Mouse (Mus musculus): ENCODE results near the gene Ndufaf3. TPM values are rescaled to one million over a fixed set of nuclear protein-coding genes. Genes with fewer than 3 reads are reported as not detected.

The Ndufaf3 gene
- total and polyA plus RNA-seq, 3 experiments: 60.7 to 88.1 (median 61.9) TPM

GRCm38 (mm10) chr9:108564131-108564530 is 3.1 kb downstream of the Ndufaf3 start:
- intact Hi-C loops (cut with DNase I): no loop called here
- 69% methylated on average over 7 of the region's 7 CpGs for WGBS
- Histone ChIP-seq H3K4me3 (no peak overlapping the region), H3K9ac (ENCODE audit: low read depth, low read length) (no peak overlapping the region), H3K27me3 (ENCODE audit: control insufficient read depth, insufficient read depth, low read length) (no peaks in the 10 kb centered on the region), H3K36me3 (ENCODE audit: control insufficient read depth, insufficient read depth, low read length) (no peaks in the 10 kb centered on the region), H3K27ac (no peak overlapping the region), H3K4me1 (ENCODE audit: control insufficient read depth, insufficient read depth, low read length) (peaks cover 7% of the 10 kb centered on the region), H3K79me2 (replicated peaks; ENCODE audit: control insufficient read depth, insufficient read depth, low read length) (no peaks in the 10 kb centered on the region)
- TF ChIP-seq EP300 (IDR thresholded peaks at IDR 0.05; ENCODE audit: insufficient read depth, low read depth, low read length) (no peak), CTCF (IDR thresholded peaks at IDR 0.05) (no peak), POLR2A (IDR thresholded peaks at IDR 0.05; ENCODE audit: insufficient read depth, low read depth, low read length) (0 out of 2 replicates have a peak, but pooled peaks have one; percentile 8)
- no peak for DNase-seq

GRCm38 (mm10) chr9:108563671-108564070 is 3.6 kb downstream of the Ndufaf3 start:
- Histone ChIP-seq H3K4me3 (no peak overlapping the region), H3K27ac (no peak overlapping the region), H3K4me1 (ENCODE audit: control insufficient read depth, insufficient read depth, low read length) (peaks cover 7% of the 10 kb centered on the region), H3K9ac (ENCODE audit: low read depth, low read length) (no peak overlapping the region), H3K27me3 (ENCODE audit: control insufficient read depth, insufficient read depth, low read length) (no peaks in the 10 kb centered on the region), H3K36me3 (ENCODE audit: control insufficient read depth, insufficient read depth, low read length) (no peaks in the 10 kb centered on the region), H3K79me2 (replicated peaks; ENCODE audit: control insufficient read depth, insufficient read depth, low read length) (no peaks in the 10 kb centered on the region)
- DNase-seq: no peak
- intact Hi-C loops (cut with DNase I): no loop called here
- WGBS: 78% methylated on average over 8 of the region's 8 CpGs
- TF ChIP-seq CTCF (IDR thresholded peaks at IDR 0.05) (no peak), EP300 (IDR thresholded peaks at IDR 0.05; ENCODE audit: insufficient read depth, low read depth, low read length) (no peak), POLR2A (IDR thresholded peaks at IDR 0.05; ENCODE audit: insufficient read depth, low read depth, low read length) (no peak)

GRCm38 (mm10) chr9:108560227-108560841 is 6.9 kb downstream of the Ndufaf3 start, which contains the start of gene Impdh2:
TSS of gene Impdh2 (plus strand) at chr9:108560286.
- TF ChIP-seq CTCF (IDR thresholded peaks at IDR 0.05): 0 out of 2 replicates have a peak, but pooled peaks have one; percentile 9
- TF ChIP-seq EP300 (IDR thresholded peaks at IDR 0.05; ENCODE audit: insufficient read depth, low read depth, low read length): peak; percentile 87
- peak; percentile 95 for TF ChIP-seq POLR2A (IDR thresholded peaks at IDR 0.05; ENCODE audit: insufficient read depth, low read depth, low read length)
- under 1% methylated on average over 53 of the region's 53 CpGs for WGBS

GRCm38 (mm10) chr9:108559169-108559568 is 8.1 kb downstream of the Ndufaf3 start:
- H3K36me3 ChIP-seq (ENCODE audit: control insufficient read depth, insufficient read depth, low read length): no peaks in the 10 kb centered on the region; the same call in 1 of the 2 replicates
- no peaks in the 10 kb centered on the region; the same call in none of the 2 replicates for H3K4me1 ChIP-seq (ENCODE audit: control insufficient read depth, insufficient read depth, low read length)
- no peak overlapping the region for H3K27ac ChIP-seq
- H3K9ac ChIP-seq (ENCODE audit: low read depth, low read length): no peak overlapping the region
- intact Hi-C loops (cut with DNase I): no loop called here
- no peak overlapping the region for H3K4me3 ChIP-seq
- DNase-seq: no peak
- no peaks in the 10 kb centered on the region for H3K79me2 ChIP-seq (replicated peaks; ENCODE audit: control insufficient read depth, insufficient read depth, low read length)
- no peak for TF ChIP-seq CTCF (IDR thresholded peaks at IDR 0.05)
- TF ChIP-seq POLR2A (IDR thresholded peaks at IDR 0.05; ENCODE audit: insufficient read depth, low read depth, low read length): no peak
- TF ChIP-seq EP300 (IDR thresholded peaks at IDR 0.05; ENCODE audit: insufficient read depth, low read depth, low read length): no peak
- no peaks in the 10 kb centered on the region for H3K27me3 ChIP-seq (ENCODE audit: control insufficient read depth, insufficient read depth, low read length)
- 85% methylated on average over 4 of the region's 4 CpGs for WGBS

More at GRCm38 (mm10) chr9:108560227-108560841, 6.9 kb downstream of the Ndufaf3 start, which contains the start of gene Impdh2:
- H3K4me3 ChIP-seq: peak within 1 kb of the TSS; percentile 67
- no peaks in the 10 kb centered on the region; the same call in none of the 2 replicates for H3K4me1 ChIP-seq (ENCODE audit: control insufficient read depth, insufficient read depth, low read length)
- peak within 1 kb of the TSS; percentile 72 for H3K27ac ChIP-seq
- peak within 1 kb of the TSS; percentile 82 for H3K9ac ChIP-seq (ENCODE audit: low read depth, low read length)
- no peaks in the 10 kb centered on the region for H3K79me2 ChIP-seq (replicated peaks; ENCODE audit: control insufficient read depth, insufficient read depth, low read length)
- no peaks in the 10 kb centered on the region; the same call in 1 of the 2 replicates for H3K36me3 ChIP-seq (ENCODE audit: control insufficient read depth, insufficient read depth, low read length)
- peak; percentile 97 for DNase-seq
- intact Hi-C loops (cut with DNase I): no loop called here
- H3K27me3 ChIP-seq (ENCODE audit: control insufficient read depth, insufficient read depth, low read length): no peaks in the 10 kb centered on the region

GRCm38 (mm10) chr9:108546875-108547274 is 20.4 kb downstream of the Ndufaf3 start:
- Histone ChIP-seq H3K36me3 (ENCODE audit: control insufficient read depth, insufficient read depth, low read length) (peaks cover 11% of the 10 kb centered on the region), H3K4me1 (ENCODE audit: control insufficient read depth, insufficient read depth, low read length) (no peaks in the 10 kb centered on the region), H3K4me3 (no peak overlapping the region), H3K79me2 (replicated peaks; ENCODE audit: control insufficient read depth, insufficient read depth, low read length) (no peaks in the 10 kb centered on the region), H3K9ac (ENCODE audit: low read depth, low read length) (no peak overlapping the region), H3K27ac (no peak overlapping the region), H3K27me3 (ENCODE audit: control insufficient read depth, insufficient read depth, low read length) (no peaks in the 10 kb centered on the region)
- no peak for DNase-seq
- TF ChIP-seq CTCF (IDR thresholded peaks at IDR 0.05): no peak
- no peak for TF ChIP-seq EP300 (IDR thresholded peaks at IDR 0.05; ENCODE audit: insufficient read depth, low read depth, low read length)
- TF ChIP-seq POLR2A (IDR thresholded peaks at IDR 0.05; ENCODE audit: insufficient read depth, low read depth, low read length): no peak
- intact Hi-C loops (cut with DNase I): no loop called here
- 90% methylated on average over 1 of the region's 1 CpGs for WGBS

- no peak overlapping the region for H3K4me3 ChIP-seq
- no peak for DNase-seq
- no peaks in the 10 kb centered on the region for H3K79me2 ChIP-seq (replicated peaks; ENCODE audit: control insufficient read depth, insufficient read depth, low read length)
- no peaks in the 10 kb centered on the region for H3K27me3 ChIP-seq (ENCODE audit: control insufficient read depth, insufficient read depth, low read length)
- no peak overlapping the region for H3K27ac ChIP-seq
- TF ChIP-seq EP300 (IDR thresholded peaks at IDR 0.05; ENCODE audit: insufficient read depth, low read depth, low read length): no peak
- no peak for TF ChIP-seq CTCF (IDR thresholded peaks at IDR 0.05)
- intact Hi-C loops (cut with DNase I): no loop called here
- peaks cover 14% of the 10 kb centered on the region for H3K36me3 ChIP-seq (ENCODE audit: control insufficient read depth, insufficient read depth, low read length)
- H3K9ac ChIP-seq (ENCODE audit: low read depth, low read length): no peak overlapping the region
- H3K4me1 ChIP-seq (ENCODE audit: control insufficient read depth, insufficient read depth, low read length): no peaks in the 10 kb centered on the region
- WGBS: 90% methylated on average over 3 of the region's 3 CpGs
Observed at GRCm38 (mm10) chr9:108545986-108546385, 21.2 kb downstream of the Ndufaf3 start.

Data from heart, adult 2 months (tissue).